Mouse (Mus musculus) testis, adult 2 months (tissue): ENCODE data around the gene Gm28551.

Source experiments
- CTCF ChIP-seq: fragments of 200-500 bp; IDR thresholded peaks from 2 replicates; pipeline ENCODE4 v1.5.1; 2012; ENCODE audit warnings: low read depth, mild to moderate bottlenecking, inconsistent platforms, low read length, moderate library complexity; ENCODE audit not compliant: control insufficient read depth, insufficient read depth, insufficient replicate concordance
- POLR2A ChIP-seq: fragments of 200-500 bp; IDR thresholded peaks from 2 replicates; pipeline ENCODE4 v1.6.1; 2012; ENCODE audit warnings: low read depth, mild to moderate bottlenecking, inconsistent platforms, low read length, moderate library complexity; ENCODE audit not compliant: control insufficient read depth

DNA sequence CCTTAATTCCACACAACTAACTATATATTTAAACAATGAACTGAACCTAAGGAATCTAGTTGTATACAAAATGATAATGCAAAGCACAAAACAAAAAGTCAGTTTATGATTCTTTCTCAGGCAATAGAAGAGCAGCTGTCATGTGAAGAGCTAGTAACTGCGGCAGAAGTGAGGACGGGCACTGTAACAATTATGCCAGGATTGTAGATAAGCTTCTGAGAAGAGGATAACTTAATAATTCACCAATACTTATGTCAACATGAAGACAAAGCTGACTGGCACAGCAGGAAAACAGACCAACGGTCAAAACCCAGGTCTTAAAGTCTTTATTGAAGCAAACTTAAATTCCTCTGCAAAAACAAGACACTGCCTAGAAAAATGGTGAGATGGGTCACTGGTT is 61.3 kb downstream of the Gm28551 start:
- TF ChIP-seq POLR2A (no peak), CTCF (no peak)
